Mouse (Mus musculus): Measurements from ENCODE around the gene Ly6g5b. TPM values are rescaled to one million over a fixed set of nuclear protein-coding genes. Genes with fewer than 3 reads are reported as not detected.

Ly6g5b gene
- polyA plus RNA-seq, 1 experiment from 2014 or later, result 1.1 TPM

DNA sequence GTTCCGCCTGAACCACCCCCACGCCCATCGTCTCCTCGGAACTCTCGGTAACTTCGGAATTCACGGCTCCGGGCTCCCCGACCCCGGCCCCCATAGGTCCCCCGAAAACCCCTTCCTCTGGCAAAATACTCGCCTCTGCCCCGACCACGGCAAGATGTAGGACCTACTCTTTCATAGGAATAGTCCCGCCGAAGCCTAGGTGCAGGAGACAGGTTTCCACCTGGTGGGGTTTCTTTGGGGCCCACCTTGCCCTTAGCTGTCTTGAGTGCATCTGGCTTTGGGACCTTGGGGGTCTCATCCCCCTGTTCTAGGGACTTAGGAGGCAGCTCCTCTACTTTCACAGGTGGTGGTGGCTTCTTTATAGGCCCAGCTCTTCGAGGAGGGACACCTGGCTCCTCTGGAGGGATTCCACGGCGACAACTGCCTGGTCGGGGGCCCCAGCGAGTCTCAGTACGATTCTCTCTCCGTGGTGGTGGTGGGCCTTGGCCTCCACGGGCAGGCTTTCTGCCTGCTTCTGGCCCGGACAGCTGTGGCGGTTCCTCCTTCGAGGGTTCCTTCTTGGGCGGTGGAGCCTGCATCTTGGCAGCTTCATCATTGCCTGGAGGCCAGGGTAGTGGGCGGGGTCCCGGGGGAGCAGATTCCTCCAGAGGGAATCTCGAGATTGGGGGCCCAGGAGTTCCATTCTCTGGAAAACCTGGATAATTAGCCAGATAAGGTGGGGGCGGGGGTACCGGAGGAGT, 41.4 kb upstream of the Ly6g5b start:
- H3K4me1 ChIP-seq (replicated peaks), result peaks cover 11% of the 10 kb centered on the region; the same call in 1 of the 2 replicates
- no peak overlapping the region for H3K9ac ChIP-seq (replicated peaks)
- H3K27ac ChIP-seq, result no peak overlapping the region
- no peak for ATAC-seq (ENCODE audit: insufficient number of reproducible peaks, insufficient read depth, low FRiP score, low TSS enrichment, low read depth)
- 91% methylated on average over 33 of the region's 33 CpGs for WGBS
- no peak overlapping the region for H3K4me3 ChIP-seq (replicated peaks)
- no peaks in the 10 kb centered on the region for H3K9me3 ChIP-seq
- H3K4me2 ChIP-seq, result no peak overlapping the region
- H3K36me3 ChIP-seq, result peaks cover 100% of the 10 kb centered on the region
- H3K27me3 ChIP-seq, result no peaks in the 10 kb centered on the region

DNA sequence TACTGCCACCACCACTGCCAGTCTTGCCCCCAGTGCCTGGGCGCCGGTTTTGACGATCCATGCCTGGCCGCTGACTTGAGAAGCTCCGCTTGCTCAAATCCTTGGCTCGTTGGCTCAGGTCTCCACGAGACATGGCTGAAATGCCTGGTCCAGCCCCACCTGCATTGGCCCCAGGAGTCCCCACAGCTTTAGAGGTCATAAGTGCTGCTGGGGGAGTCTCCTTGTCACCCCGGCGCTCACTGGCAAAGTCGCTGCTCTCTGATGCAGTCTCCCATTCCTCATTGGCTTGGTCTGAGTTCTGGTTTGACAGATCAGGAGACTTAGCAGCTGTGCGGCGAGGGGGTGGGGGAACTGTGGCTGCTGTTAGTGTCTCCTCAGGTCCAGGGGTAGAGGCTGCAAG, 40.2 kb upstream of the Ly6g5b start:
- H3K27me3 ChIP-seq, result no peaks in the 10 kb centered on the region
- H3K4me3 ChIP-seq (replicated peaks), result no peak overlapping the region
- ATAC-seq (ENCODE audit: insufficient number of reproducible peaks, insufficient read depth, low FRiP score, low TSS enrichment, low read depth), result no peak
- no peaks in the 10 kb centered on the region for H3K9me3 ChIP-seq
- no peak overlapping the region for H3K4me2 ChIP-seq
- WGBS, result 92% methylated on average over 12 of the region's 12 CpGs
- no peak overlapping the region for H3K27ac ChIP-seq
- H3K9ac ChIP-seq (replicated peaks), result no peak overlapping the region
- peaks cover 11% of the 10 kb centered on the region; the same call in 1 of the 2 replicates for H3K4me1 ChIP-seq (replicated peaks)
- H3K36me3 ChIP-seq, result peaks cover 100% of the 10 kb centered on the region

DNA sequence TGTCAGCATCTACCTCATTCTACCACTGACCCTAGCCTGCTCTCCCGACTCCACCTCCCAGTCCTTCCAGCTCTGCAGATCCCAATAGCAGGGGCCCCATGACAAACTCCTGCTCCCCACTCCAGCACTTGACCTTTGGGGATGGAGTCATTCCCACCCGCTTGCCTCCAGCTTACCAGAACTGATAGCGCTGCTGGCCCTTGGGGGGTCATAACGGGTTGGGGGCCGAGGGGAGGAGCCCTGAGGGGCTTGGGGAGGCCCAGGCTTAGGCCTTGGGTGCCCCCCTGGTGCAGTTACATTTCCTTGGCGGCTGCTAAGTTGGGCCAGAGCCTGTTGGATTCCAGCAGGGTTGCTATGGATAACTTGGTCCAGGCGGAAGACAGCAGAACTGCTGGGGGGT, 39.4 kb upstream of the Ly6g5b start:
- H3K36me3 ChIP-seq, result peaks cover 100% of the 10 kb centered on the region
- H3K9ac ChIP-seq (replicated peaks), result peak overlapping the region; percentile 42; the same call in 1 of the 2 replicates
- 86% methylated on average over 7 of the region's 7 CpGs for WGBS
- no peak for ATAC-seq (ENCODE audit: insufficient number of reproducible peaks, insufficient read depth, low FRiP score, low TSS enrichment, low read depth)
- no peak overlapping the region for H3K4me2 ChIP-seq
- no peak overlapping the region for H3K4me3 ChIP-seq (replicated peaks)
- no peaks in the 10 kb centered on the region for H3K9me3 ChIP-seq
- peak overlapping the region; percentile 17; the same call in 1 of the 2 replicates for H3K27ac ChIP-seq
- no peaks in the 10 kb centered on the region for H3K27me3 ChIP-seq
- peaks cover 11% of the 10 kb centered on the region; the same call in 1 of the 2 replicates for H3K4me1 ChIP-seq (replicated peaks)

DNA sequence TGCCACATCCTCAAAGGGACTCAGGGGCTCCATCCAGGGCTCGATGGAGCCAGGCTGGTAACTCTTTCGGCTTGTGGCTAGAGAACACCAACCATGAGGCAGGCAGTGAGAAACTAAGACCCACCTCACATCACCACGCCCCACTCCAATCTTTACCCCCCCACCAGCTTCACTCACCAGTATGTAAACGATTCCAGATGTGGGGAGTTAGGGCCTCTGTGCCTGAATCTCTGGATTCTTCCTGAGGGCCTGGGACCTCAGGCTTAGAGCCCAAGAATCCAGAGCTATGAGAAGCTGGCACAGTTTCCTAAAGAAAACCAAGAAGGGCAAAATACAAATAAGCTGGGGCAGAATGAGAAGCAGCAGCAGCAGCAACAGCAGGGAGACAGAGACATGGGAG, 38.7 kb upstream of the Ly6g5b start:
- Histone ChIP-seq H3K4me2 (no peak overlapping the region), H3K27ac (no peak overlapping the region), H3K27me3 (no peaks in the 10 kb centered on the region), H3K36me3 (peaks cover 100% of the 10 kb centered on the region), H3K4me3 (replicated peaks) (no peak overlapping the region), H3K9ac (replicated peaks) (no peak overlapping the region), H3K4me1 (replicated peaks) (peaks cover 11% of the 10 kb centered on the region; the same call in 1 of the 2 replicates), H3K9me3 (no peaks in the 10 kb centered on the region)
- WGBS, result 59% methylated on average over 4 of the region's 4 CpGs
- ATAC-seq (ENCODE audit: insufficient number of reproducible peaks, insufficient read depth, low FRiP score, low TSS enrichment, low read depth), result no peak

DNA sequence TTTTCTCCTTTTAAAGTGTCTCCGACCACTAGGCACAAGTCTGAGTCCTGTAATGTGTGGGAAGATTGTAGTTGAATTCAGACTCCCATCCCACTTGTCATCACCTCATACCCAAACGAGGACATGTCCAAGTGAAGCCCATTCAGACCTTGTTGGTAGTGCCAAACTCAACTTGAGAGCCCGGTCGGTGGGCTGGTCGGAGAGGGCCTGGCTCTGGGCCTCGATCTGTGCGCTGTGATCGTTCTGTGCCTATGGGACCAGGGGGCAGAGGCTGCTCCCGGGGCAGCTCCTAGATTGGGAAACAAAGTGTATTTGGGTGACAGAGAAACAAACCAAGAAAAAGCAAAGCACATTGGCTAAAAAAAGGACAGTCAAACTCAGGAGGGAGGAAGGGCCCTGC, 37.8 kb upstream of the Ly6g5b start:
- H3K4me3 ChIP-seq (replicated peaks), result no peak overlapping the region
- no peak for ATAC-seq (ENCODE audit: insufficient number of reproducible peaks, insufficient read depth, low FRiP score, low TSS enrichment, low read depth)
- no peak overlapping the region for H3K27ac ChIP-seq
- peaks cover 11% of the 10 kb centered on the region; the same call in 1 of the 2 replicates for H3K4me1 ChIP-seq (replicated peaks)
- H3K9ac ChIP-seq (replicated peaks), result no peak overlapping the region
- no peaks in the 10 kb centered on the region for H3K27me3 ChIP-seq
- no peak overlapping the region for H3K4me2 ChIP-seq
- 93% methylated on average over 9 of the region's 9 CpGs for WGBS
- no peaks in the 10 kb centered on the region for H3K9me3 ChIP-seq
- H3K36me3 ChIP-seq, result peaks cover 100% of the 10 kb centered on the region

DNA sequence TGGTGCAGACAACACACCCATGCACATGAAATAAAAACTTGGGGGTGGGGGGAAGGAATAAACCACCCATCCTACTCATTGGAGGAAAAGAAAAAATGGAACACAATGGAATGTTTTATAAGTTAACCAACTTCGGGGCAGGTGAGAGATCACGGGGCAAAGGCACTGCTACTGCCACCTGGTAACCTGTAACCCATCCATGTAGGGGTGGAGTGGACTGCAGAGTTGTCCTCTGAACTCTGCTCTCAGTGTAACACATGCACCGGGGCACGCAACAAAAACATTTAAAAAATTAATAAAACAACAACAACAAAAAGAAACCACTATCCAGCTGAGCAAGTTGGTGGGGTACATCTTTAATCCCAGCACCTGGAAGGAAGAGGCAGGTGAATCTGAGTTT, 36.9 kb upstream of the Ly6g5b start:
- WGBS, result 95% methylated on average over 4 of the region's 4 CpGs
- no peak for ATAC-seq (ENCODE audit: insufficient number of reproducible peaks, insufficient read depth, low FRiP score, low TSS enrichment, low read depth)

DNA sequence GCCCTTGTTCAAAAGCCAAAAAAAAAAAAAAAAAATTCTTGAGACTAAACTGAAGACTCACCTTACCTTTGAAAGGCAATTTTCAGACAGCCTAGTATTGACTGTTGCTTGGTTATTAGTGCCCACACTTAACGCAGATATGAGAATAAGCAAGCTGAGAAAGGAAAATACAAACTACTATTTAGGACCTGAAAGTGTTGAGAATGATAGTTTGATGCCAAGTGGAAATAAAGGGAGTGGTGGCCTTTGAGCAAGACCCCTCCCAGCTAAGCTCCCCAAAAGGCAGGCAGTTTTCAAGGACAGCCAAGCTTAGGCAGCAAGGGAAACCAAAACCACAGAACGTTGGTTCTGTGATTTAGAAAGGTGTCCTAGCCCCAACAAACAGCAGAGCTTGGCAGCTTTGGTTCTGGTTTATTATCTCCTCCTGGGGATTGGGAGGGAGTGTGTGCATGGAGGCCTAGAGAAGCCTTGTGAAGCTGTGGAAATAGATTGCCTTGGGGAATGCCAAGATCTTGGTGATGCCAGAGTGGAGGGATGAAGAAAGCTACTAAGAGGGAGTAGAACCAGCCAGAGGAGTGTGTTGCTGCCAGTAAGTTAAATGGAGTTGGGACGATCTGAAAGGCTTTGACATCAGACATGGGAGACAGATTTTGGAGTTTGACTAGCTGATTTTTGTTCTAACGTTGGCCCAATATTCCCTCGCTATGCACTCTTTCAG, 32.9 kb upstream of the Ly6g5b start:
- no peak for ATAC-seq (ENCODE audit: insufficient number of reproducible peaks, insufficient read depth, low FRiP score, low TSS enrichment, low read depth)
- Histone ChIP-seq H3K4me2 (no peak overlapping the region), H3K4me1 (replicated peaks) (no peaks in the 10 kb centered on the region), H3K9me3 (no peaks in the 10 kb centered on the region), H3K4me3 (replicated peaks) (no peak overlapping the region), H3K27me3 (no peaks in the 10 kb centered on the region), H3K9ac (replicated peaks) (no peak overlapping the region), H3K27ac (peak overlapping the region; percentile 25; the same call in 1 of the 2 replicates), H3K36me3 (peaks cover 100% of the 10 kb centered on the region)
- 67% methylated on average over 5 of the region's 5 CpGs for WGBS

More for the DNA sequence above, 36.9 kb upstream of the Ly6g5b start:
- Histone ChIP-seq H3K9ac (replicated peaks) (no peak overlapping the region), H3K36me3 (peaks cover 100% of the 10 kb centered on the region), H3K4me1 (replicated peaks) (peaks cover 11% of the 10 kb centered on the region; the same call in 1 of the 2 replicates), H3K9me3 (no peaks in the 10 kb centered on the region), H3K4me2 (no peak overlapping the region), H3K27me3 (no peaks in the 10 kb centered on the region), H3K4me3 (replicated peaks) (no peak overlapping the region), H3K27ac (no peak overlapping the region)

DNA sequence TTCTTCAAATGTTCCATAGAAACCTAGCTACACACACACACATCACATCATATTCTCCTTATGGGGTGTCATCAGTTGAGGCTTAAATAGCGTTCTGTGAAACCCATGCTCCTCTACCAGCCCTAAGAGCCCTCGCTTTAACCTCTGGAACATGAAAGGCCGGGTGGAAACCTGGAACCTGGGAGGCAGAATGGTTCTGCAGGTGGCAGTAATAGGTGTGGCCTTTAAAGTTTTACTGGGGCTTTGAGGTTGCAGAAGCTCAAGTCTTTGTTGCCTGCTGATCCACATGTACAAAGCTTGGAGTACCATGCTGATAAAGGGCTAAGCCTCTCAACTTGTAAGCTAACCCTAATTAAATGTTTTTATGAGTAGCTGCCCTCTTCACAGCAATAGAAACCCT, 32.1 kb upstream of the Ly6g5b start:
- Histone ChIP-seq H3K4me3 (replicated peaks) (no peak overlapping the region), H3K36me3 (peaks cover 100% of the 10 kb centered on the region), H3K4me1 (replicated peaks) (no peaks in the 10 kb centered on the region), H3K27me3 (no peaks in the 10 kb centered on the region), H3K27ac (0 out of 2 replicates have a peak overlapping the region, but pooled peaks have one; percentile 5), H3K9ac (replicated peaks) (no peak overlapping the region), H3K9me3 (no peaks in the 10 kb centered on the region), H3K4me2 (no peak overlapping the region)
- 34% methylated on average over 3 of the region's 3 CpGs for WGBS
- ATAC-seq (ENCODE audit: insufficient number of reproducible peaks, insufficient read depth, low FRiP score, low TSS enrichment, low read depth), result no peak

DNA sequence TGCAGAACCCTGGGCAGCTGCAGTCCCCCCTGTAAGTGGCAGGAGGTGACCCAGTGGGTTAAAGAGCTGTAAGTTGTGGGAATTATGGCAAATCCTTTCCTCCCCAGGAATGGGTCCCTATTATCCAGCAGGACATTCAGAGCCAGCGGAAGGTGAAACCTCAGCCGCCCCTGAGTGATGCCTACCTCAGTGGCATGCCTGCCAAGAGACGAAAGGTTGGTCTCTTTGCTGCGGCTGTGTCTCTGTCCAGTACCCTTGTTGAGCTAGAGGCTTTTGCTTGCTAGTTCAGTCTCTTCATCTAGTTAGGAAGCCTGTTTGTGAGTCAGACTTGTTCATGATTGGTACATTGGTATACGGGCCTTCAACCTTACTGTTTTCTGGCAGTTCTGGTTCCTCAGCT, 30.9 kb upstream of the Ly6g5b start:
- no peak for ATAC-seq (ENCODE audit: insufficient number of reproducible peaks, insufficient read depth, low FRiP score, low TSS enrichment, low read depth)
- WGBS, result 87% methylated on average over 5 of the region's 5 CpGs
- Histone ChIP-seq H3K36me3 (peaks cover 100% of the 10 kb centered on the region), H3K9me3 (no peaks in the 10 kb centered on the region), H3K9ac (replicated peaks) (no peak overlapping the region), H3K4me3 (replicated peaks) (no peak overlapping the region), H3K27ac (no peak overlapping the region), H3K4me1 (replicated peaks) (no peaks in the 10 kb centered on the region), H3K4me2 (no peak overlapping the region), H3K27me3 (no peaks in the 10 kb centered on the region)

DNA sequence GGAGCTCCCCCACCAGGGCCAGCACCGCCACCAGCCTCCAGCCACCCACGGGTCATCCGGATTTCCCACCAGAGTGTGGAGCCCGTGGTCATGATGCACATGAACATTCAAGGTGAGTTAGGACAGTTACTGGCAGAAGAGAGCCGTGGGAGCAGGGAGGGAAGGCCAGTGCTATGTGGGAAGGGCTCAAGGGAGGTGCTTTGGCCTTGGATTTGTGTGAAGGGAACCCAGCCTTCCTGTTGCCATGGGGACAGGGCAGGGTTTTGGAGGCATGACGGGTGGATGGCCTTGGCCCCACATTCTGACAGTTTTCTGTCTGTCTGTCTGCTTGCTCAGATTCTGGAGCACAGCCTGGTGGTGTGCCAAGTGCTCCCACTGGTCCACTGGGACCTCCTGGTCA, 26.7 kb upstream of the Ly6g5b start:
- 93% methylated on average over 6 of the region's 6 CpGs for WGBS
- Histone ChIP-seq H3K27ac (no peak overlapping the region), H3K27me3 (no peaks in the 10 kb centered on the region), H3K9ac (replicated peaks) (no peak overlapping the region), H3K4me3 (replicated peaks) (no peak overlapping the region), H3K9me3 (no peaks in the 10 kb centered on the region), H3K36me3 (peaks cover 93% of the 10 kb centered on the region), H3K4me1 (replicated peaks) (peaks cover 6% of the 10 kb centered on the region), H3K4me2 (no peak overlapping the region)
- ATAC-seq (ENCODE audit: insufficient number of reproducible peaks, insufficient read depth, low FRiP score, low TSS enrichment, low read depth), result no peak

DNA sequence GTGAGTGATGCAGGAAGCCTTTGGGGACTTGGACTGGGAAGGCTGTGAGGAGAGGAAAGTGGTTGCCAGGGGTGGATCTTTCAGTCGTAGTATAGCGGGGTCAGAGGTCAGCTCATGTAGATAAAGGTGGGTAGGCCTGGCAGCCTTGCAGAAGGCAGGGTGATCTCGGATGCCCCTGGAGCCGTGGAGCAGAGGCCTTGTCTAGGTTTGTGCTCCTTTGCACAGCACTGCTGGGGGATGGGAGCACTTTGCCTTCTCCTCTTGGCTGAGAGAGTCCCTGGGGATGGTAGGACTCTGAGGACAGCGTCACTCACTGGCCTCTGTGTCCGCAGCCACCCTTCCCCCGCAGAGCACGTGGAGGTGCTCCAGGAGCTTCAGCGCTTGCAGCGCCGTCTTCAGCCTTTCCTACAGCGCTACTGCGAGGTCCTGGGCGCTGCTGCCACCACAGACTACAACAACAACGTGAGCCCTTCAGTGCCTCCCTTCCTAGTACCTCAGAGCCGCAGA, 25.3 kb upstream of the Ly6g5b start:
- 80% methylated on average over 16 of the region's 16 CpGs for WGBS
- no peak overlapping the region for H3K27ac ChIP-seq
- no peaks in the 10 kb centered on the region for H3K27me3 ChIP-seq
- H3K4me1 ChIP-seq (replicated peaks), result peaks cover 15% of the 10 kb centered on the region
- no peak overlapping the region for H3K4me2 ChIP-seq
- no peaks in the 10 kb centered on the region for H3K9me3 ChIP-seq
- H3K36me3 ChIP-seq, result peaks cover 79% of the 10 kb centered on the region
- H3K4me3 ChIP-seq (replicated peaks), result no peak overlapping the region; the same call in 1 of the 2 replicates
- ATAC-seq (ENCODE audit: insufficient number of reproducible peaks, insufficient read depth, low FRiP score, low TSS enrichment, low read depth), result no peak
- no peak overlapping the region for H3K9ac ChIP-seq (replicated peaks)
